Mouse (Mus musculus): ENCODE measurements around the gene Fam124a. TPM values are rescaled to one million over a fixed set of nuclear protein-coding genes. Genes with fewer than 3 reads are reported as not detected.
"Not testable (repeated sequence)": the region's sequence is repeated elsewhere in the genome, so short reads cannot be mapped to it uniquely, and the experiment has no call there.

Gene Fam124a
- total RNA-seq, 2 experiments from 2014 or later: 2.7 to 2.9 TPM

GRCm38 (mm10) chr14:62570299-62570698, 14.8 kb downstream of the Fam124a start:
- intact Hi-C loops (cut with DNase I; ENCODE audit: low total_unique reads): no loop called here
- no peak for DNase-seq

GRCm38 (mm10) chr14:62573454-62573853, 17.9 kb downstream of the Fam124a start:
- no peak for DNase-seq
- intact Hi-C loops (cut with DNase I; ENCODE audit: low total_unique reads): no loop called here

DNA sequence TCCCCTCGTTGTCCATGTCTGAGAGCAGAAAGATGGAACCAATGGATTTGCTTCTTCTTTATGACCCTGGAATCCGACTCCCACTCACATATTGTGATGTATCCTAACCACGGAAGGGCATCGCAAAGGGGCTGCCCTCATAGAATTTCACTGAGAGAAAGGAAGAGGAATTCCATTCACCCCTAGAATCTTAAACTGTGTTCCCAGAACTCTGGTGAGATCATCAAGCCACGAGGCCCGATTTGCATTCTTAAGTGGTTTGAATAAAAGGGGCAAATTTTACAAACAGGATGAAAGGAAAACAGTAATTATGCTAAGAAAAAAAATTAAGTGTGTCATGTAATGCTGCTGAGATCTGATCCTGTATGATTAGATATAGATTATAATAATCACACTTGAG, 19.4 kb downstream of the Fam124a start:
- intact Hi-C loops (cut with DNase I; ENCODE audit: low total_unique reads): no loop called here
- DNase-seq: no peak

DNA sequence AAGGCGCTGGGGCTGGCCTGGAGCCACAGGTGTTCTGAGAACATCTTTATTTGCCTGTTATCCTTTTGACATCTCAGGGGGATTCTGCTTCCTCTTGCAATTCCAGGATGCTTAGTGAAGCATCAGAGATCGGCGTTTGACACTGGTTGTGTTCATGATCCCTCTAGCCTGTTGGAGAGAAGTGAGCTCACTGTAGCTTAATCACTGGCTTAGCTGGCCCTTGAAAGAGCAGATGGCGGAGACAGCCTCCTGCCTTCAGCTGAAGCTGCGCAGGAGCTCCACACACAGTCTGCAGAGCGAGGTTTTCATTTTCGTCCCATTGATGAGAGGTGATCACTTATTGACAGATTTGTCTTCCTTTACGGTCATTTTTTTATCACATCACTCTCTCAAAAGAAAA, 20.3 kb downstream of the Fam124a start:
- DNase-seq: no peak
- intact Hi-C loops (cut with DNase I; ENCODE audit: low total_unique reads): no loop called here

GRCm38 (mm10) chr14:62580945-62581344, 25.4 kb downstream of the Fam124a start:
- intact Hi-C loops (cut with DNase I; ENCODE audit: low total_unique reads): no loop called here
- no peak for DNase-seq

DNA sequence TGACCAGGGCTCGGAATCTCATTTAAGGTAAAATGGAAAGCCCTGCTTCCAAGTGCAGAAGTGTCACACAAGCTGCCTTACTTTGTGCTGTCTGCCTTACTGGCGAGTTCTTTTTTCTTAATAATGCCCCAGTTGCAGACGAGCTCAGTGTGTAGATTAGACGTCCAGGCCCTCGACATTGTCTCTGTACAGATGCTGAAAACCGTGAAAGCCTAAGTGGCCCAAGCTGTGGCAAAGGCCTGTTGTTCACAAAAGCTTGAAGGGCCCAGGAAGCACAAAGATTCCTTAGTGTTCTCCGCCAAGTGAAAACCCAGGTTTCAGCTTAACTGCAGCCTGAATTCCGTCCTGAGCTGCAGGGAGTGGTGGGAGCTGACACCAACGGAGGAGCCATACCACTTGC, 26.2 kb downstream of the Fam124a start:
- no peak for DNase-seq
- intact Hi-C loops (cut with DNase I; ENCODE audit: low total_unique reads): no loop called here

DNA sequence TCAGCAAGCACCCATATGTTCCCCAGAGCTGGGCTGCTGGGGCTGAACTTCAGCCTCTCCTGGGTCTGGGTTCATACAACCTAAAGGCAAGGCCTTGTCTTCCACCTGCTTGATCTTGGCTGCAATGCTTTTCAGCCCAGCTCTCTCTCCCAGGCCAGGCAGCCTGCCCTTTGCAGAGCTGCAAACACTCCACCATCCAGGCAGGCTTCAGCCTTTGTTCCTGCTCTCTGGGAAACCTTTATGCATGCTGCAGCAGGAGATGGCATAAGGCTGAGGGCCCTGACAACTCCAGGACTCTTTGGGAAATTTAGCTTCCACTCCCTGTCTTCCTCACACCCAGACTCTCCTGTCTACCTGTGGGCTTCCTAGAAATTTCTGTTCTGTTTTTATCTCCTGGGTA, 29.1 kb downstream of the Fam124a start:
- intact Hi-C loops (cut with DNase I; ENCODE audit: low total_unique reads): no loop called here
- no peak for DNase-seq

GRCm38 (mm10) chr14:62585338-62585737, 29.8 kb downstream of the Fam124a start:
- intact Hi-C loops (cut with DNase I; ENCODE audit: low total_unique reads): no loop called here
- DNase-seq: no peak

DNA sequence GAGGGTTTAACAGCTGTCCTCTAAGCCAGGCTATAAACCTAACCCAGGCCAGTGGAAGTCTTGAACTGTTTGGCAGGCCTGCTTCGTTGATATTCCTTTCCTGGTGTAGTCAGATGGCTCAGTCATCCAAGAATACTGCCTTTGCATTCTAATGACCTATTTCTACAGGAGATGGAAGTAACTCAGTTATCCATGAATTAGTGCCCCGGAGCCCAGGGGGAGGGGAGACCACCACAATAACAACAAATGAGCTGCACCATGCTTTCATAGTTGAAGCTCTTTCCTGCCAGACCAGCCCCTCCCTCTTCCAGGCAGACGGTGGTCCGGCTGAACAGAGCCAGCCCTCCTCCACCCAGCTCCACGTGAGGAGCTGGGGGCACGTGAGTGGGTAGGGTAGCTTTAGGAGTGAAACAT, 44.6 kb downstream of the Fam124a start:
- intact Hi-C loops (cut with DNase I; ENCODE audit: low total_unique reads): no loop called here
- no peak for DNase-seq

GRCm38 (mm10) chr14:62602271-62602670, 46.7 kb downstream of the Fam124a start:
- intact Hi-C loops (cut with DNase I; ENCODE audit: low total_unique reads): no loop called here
- DNase-seq: no peak

- intact Hi-C loops (cut with DNase I; ENCODE audit: low total_unique reads): no loop called here
Observed at GRCm38 (mm10) chr14:62602869-62603268, 47.3 kb downstream of the Fam124a start.

GRCm38 (mm10) chr14:62607791-62608196, 52.3 kb downstream of the Fam124a start:
- peak; percentile 14 for DNase-seq
- intact Hi-C loops (cut with DNase I; ENCODE audit: low total_unique reads): loop anchor here (5.0 kb wide), 1 partner anchor 115 kb away; no protein-coding TSS in a partner anchor

More at GRCm38 (mm10) chr14:62602869-62603268, 47.3 kb downstream of the Fam124a start:
- DNase-seq: no peak

- intact Hi-C loops (cut with DNase I; ENCODE audit: low total_unique reads): loop anchor here (5.0 kb wide), 1 partner anchor 118 kb away; no protein-coding TSS in a partner anchor
- no peak for DNase-seq
Observed at GRCm38 (mm10) chr14:62609904-62610303, 54.4 kb downstream of the Fam124a start.

DNA sequence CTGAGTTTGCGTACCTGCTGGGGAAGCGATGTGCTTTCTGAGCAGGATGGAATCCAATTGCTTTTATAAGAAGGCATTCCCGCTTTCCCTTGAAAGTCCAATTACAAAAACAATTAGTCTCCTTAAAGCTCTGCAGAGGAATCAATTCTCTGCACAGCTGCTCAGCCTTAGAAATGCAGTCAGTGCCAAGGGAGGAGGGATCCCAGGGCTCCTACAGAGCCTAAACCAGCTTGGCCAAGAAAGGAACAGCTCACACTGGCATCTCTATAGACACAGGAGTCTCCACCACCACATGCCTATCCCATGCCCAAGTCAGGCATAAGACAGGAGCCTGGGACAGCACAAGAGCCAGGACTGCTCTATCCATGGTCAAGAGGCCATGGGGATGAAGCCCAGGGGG, 66.9 kb downstream of the Fam124a start:
- no peak for DNase-seq
- intact Hi-C loops (cut with DNase I; ENCODE audit: low total_unique reads): no loop called here

DNA sequence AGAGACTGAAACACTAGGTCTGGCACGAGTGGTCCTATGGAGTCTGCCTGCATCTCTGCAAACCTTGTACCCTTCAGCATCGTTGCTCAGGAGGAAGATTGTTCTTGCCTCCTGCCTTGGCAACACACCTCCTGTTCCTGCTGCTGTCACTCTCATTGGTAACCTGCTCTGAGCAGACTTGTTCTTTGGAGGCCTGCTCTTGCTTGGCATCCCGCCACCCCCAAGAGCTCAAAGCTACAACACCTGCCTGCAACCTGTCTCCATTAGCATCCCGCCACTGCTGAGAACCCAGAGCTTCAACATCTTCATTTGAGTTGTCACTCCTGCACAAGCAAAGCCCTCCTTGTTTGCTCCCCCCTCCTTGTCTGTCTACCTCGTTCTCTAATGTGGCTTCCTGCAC, 72.4 kb downstream of the Fam124a start:
- DNase-seq: no peak
- intact Hi-C loops (cut with DNase I; ENCODE audit: low total_unique reads): no loop called here

DNA sequence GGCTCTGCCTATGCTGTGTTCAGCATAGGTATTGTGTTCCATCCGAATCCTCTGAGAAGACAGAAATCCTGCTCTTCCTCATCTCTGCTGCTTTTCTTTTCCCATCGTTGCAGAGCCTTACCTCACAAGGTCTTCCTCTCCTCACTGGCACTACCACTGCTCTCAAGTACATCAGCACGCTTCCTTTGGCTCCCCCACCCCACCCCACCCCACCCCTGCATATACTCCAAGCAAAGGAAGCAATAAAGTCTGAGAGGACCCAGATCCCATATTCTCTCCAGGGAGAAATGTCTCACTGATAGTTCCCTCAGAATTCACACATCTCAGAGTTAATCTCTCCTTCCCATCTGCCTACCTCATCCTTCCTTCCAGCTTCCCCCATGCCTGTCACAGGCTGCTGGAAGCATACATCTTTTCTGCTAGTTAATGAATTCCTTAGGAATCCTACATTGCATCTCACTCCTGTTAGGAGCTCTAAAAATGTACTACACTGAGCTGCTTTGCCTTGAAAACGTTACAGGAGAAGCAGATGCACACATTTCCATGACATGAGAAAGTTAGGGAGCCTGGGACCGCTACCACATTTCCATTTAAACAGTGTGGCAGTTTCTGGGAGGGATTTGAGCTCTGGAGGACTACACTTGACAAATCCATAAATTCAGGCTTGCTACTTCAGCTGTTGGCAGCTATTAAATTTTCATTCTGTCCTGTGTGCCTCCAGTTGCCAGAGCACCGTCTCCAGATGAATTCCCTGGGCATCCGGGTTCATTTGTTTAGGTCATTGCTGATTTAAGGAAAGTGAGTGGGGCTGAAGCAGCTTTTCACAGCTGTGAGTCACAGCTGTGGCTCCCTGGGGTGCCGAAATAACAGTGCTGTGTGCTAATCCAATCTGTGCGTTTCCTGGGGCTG, 82.2 kb downstream of the Fam124a start:
- DNase-seq: no peak
- intact Hi-C loops (cut with DNase I; ENCODE audit: low total_unique reads): no loop called here

DNA sequence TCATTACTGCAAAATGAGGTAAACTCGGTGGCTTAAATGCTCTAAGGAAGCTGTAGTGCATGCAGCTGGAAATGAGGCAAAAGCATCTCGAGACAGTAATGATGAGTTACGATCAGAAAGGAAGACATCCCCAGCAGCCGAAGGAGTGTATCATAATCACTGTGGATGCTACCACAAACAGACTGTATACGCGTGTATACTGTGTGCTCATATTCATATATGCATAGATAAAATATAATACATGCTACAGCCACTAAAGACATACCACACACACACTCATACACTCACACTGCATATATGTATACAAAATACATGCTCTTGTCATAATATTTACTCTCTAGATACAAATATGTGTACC, 82.8 kb downstream of the Fam124a start:
- intact Hi-C loops (cut with DNase I; ENCODE audit: low total_unique reads): no loop called here
- DNase-seq: no peak

GRCm38 (mm10) chr14:62639111-62639510, 83.6 kb downstream of the Fam124a start:
- intact Hi-C loops (cut with DNase I; ENCODE audit: low total_unique reads): no loop called here
- DNase-seq: no peak

GRCm38 (mm10) chr14:62639551-62639950, 84.0 kb downstream of the Fam124a start:
- intact Hi-C loops (cut with DNase I; ENCODE audit: low total_unique reads): no loop called here
- DNase-seq: no peak

DNA sequence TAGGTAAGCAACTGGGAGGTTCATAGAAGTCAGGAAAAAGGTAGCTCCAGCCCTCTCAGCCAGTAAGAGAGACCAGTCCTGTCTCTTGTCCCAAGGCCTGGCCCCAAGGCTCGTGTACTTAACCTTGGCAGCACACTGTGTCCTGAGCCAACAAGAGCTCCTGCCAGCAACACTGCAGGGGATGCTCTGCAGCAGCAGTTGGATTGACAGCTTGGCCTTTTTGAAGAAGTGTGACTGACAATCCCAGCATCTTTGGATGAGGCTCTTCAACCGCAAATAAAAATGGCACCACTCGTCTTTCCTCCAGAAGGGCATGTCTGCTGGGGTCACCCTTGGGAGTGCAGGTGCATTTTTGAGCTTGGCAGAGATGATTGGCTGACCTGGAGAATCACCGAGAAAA, 84.9 kb downstream of the Fam124a start:
- intact Hi-C loops (cut with DNase I; ENCODE audit: low total_unique reads): no loop called here
- DNase-seq: no peak

DNA sequence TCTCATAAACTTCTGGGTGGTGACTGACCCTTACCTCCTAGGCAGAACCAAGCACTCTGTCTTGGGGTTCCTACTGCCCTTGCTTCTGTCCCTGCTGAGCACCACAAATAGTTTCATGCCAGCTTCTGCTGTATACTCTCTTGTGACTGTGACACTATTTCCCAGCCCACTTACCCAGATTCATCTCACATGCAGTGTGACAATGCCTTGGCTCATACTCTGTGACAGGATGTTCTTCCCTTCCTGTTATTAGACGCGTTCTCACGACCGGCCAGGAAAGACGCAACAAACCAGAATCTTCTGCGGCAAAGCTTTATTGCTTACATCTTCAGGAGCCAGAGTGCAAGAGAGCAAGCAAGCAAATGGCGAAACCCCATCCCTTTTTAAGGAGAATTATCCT, 86.8 kb downstream of the Fam124a start:
- DNase-seq; intact Hi-C loops (cut with DNase I; ENCODE audit: low total_unique reads): not testable (repeated sequence)

Measured in gastrocnemius, postnatal 14 days (tissue).